Mouse (Mus musculus) stomach, postnatal 0 days (tissue): Measurements from ENCODE around the gene Tmx4. TPM values are rescaled to one million over a fixed set of nuclear protein-coding genes. Genes with fewer than 3 reads are reported as not detected.

Experiments
- ATAC-seq: fragments of 200-750 bp; cut with Nextera tagmentation; 2 replicates; pipeline ENCODE4 v1.8.0; 2017; ENCODE audit not compliant: low FRiP score, low TSS enrichment
- DNase-seq: peaks from one replicate; pipeline ENCODE4 v3.0.0-alpha.2; 2016; ENCODE audit warnings: low spot score
- H3K27ac ChIP-seq: fragments of 300-500 bp; sonication (generic); replicated peaks from 2 replicates; pipeline ENCODE4 v1.5.1; 2014; ENCODE audit warnings: mild to moderate bottlenecking, control low read depth
- H3K27me3 ChIP-seq: fragments of 300-500 bp; sonication (generic); 2 replicates; pipeline ENCODE4 v1.6.1; 2014; ENCODE audit warnings: low read length; ENCODE audit not compliant: control insufficient read depth, insufficient read depth
- H3K36me3 ChIP-seq: fragments of 300-500 bp; sonication (generic); 2 replicates; pipeline ENCODE4 v1.6.1; 2014; ENCODE audit warnings: low read length, mixed read lengths; ENCODE audit not compliant: control insufficient read depth, insufficient read depth
- H3K4me1 ChIP-seq: fragments of 300-500 bp; sonication (generic); replicated peaks from 2 replicates; pipeline ENCODE4 v1.6.1; 2014; ENCODE audit warnings: antibody characterized with exemption; ENCODE audit not compliant: control insufficient read depth, insufficient read depth
- H3K4me2 ChIP-seq: fragments of 300-500 bp; sonication (generic); replicated peaks from 2 replicates; pipeline ENCODE4 v1.6.1; 2014; ENCODE audit warnings: low read depth, mild to moderate bottlenecking, control low read depth, moderate library complexity
- H3K4me3 ChIP-seq: fragments of 300-500 bp; sonication (generic); 2 replicates; pipeline ENCODE4 v1.5.1; 2014; ENCODE audit warnings: low read depth, low read length, control low read depth
- H3K9ac ChIP-seq: fragments of 300-500 bp; sonication (generic); 2 replicates; pipeline ENCODE4 v1.6.1; 2014; ENCODE audit warnings: mild to moderate bottlenecking, low read length, control low read depth, mixed read lengths
- H3K9me3 ChIP-seq: fragments of 300-500 bp; sonication (generic); 2 replicates; pipeline ENCODE4 v1.6.1; 2016; ENCODE audit warnings: low read length; ENCODE audit not compliant: control insufficient read depth
- CTCF ChIP-seq: IDR thresholded peaks from 2 replicates; pipeline ENCODE4 v1.5.1; 2016; ENCODE audit warnings: antibody characterized with exemption, low read depth, mild to moderate bottlenecking, moderate library complexity
- EP300 ChIP-seq: optimal IDR thresholded peaks from 2 replicates; pipeline ENCODE3; 2016; ENCODE audit warnings: antibody characterized with exemption
- WGBS: fragments of 180-500 bp; shearing (Covaris S2); extraction: QIAGEN DNeasy Blood & Tissue Kit; methylation state at CpG from one replicate; pipeline ENCODE4 v1.1.7; 2014; 5-methylcytosine and 5-hydroxymethylcytosine counted together
- polyA plus RNA-seq: library from polyadenylated mRNA; unstranded; fragments of >200 nt; fragmentation: Nextera tagmentation; extraction: Ambion mirVana; gene quantifications from 2 replicates; pipeline ENCODE4 v1.2.1, GENCODE M21; 2015

Tmx4 gene
- polyA plus RNA-seq, 1 experiment from 2014 or later: 11.0 TPM

- Histone ChIP-seq H3K4me3 (no peak overlapping the region), H3K27me3 (no peaks in the 10 kb centered on the region), H3K36me3 (0 out of 2 replicates have a peak, but pooled peaks cover 3% of the 10 kb centered on the region), H3K4me1 (no peaks in the 10 kb centered on the region), H3K4me2 (no peak overlapping the region), H3K9ac (no peak overlapping the region), H3K27ac (no peak overlapping the region), H3K9me3 (no peaks in the 10 kb centered on the region)
- ATAC-seq (no peak), DNase-seq (no peak)
- TF ChIP-seq EP300 (no peak), CTCF (no peak)
Observed at GRCm38 (mm10) chr2:134604935-134605334, 39.0 kb downstream of the Tmx4 start.

- Histone ChIP-seq H3K4me1 (no peaks in the 10 kb centered on the region), H3K27me3 (no peaks in the 10 kb centered on the region), H3K4me2 (no peak overlapping the region), H3K4me3 (no peak overlapping the region), H3K36me3 (no peaks in the 10 kb centered on the region), H3K9me3 (no peaks in the 10 kb centered on the region), H3K27ac (no peak overlapping the region), H3K9ac (no peak overlapping the region)
- DNase-seq (no peak), ATAC-seq (no peak)
- TF ChIP-seq CTCF: no peak
- no peak for TF ChIP-seq EP300
- WGBS: 96% methylated on average over 6 of the region's 6 CpGs
Observed at GRCm38 (mm10) chr2:134591081-134591694, 52.8 kb downstream of the Tmx4 start.

- ATAC-seq (no peak), DNase-seq (no peak)
- Histone ChIP-seq H3K9ac (no peak overlapping the region), H3K27ac (no peak overlapping the region), H3K4me2 (no peak overlapping the region), H3K9me3 (no peaks in the 10 kb centered on the region), H3K36me3 (no peaks in the 10 kb centered on the region), H3K27me3 (no peaks in the 10 kb centered on the region), H3K4me1 (no peaks in the 10 kb centered on the region), H3K4me3 (no peak overlapping the region)
- WGBS: 72% methylated on average over 4 of the region's 4 CpGs
- TF ChIP-seq CTCF (no peak), EP300 (no peak)
Observed at GRCm38 (mm10) chr2:134585243-134585642, 58.7 kb downstream of the Tmx4 start.

GRCm38 (mm10) chr2:134559422-134559821, 84.5 kb downstream of the Tmx4 start:
- no peaks in the 10 kb centered on the region for H3K9me3 ChIP-seq
- H3K4me3 ChIP-seq: no peak overlapping the region
- H3K27me3 ChIP-seq: no peaks in the 10 kb centered on the region
- no peak overlapping the region for H3K9ac ChIP-seq
- H3K4me1 ChIP-seq: no peaks in the 10 kb centered on the region
- 57% methylated on average over 3 of the region's 3 CpGs for WGBS
- DNase-seq: peak; percentile 23
- peak; percentile 96 for ATAC-seq
- no peak overlapping the region for H3K4me2 ChIP-seq
- H3K36me3 ChIP-seq: no peaks in the 10 kb centered on the region
- TF ChIP-seq EP300 (no peak), CTCF (no peak)
- H3K27ac ChIP-seq: no peak overlapping the region; the same call in 1 of the 2 replicates

- H3K4me2 ChIP-seq: no peak within 1 kb of the TSS
- WGBS: 61% methylated on average over 8 of the region's 8 CpGs
- H3K27me3 ChIP-seq: no peaks in the 10 kb centered on the region
- no peaks in the 10 kb centered on the region for H3K36me3 ChIP-seq
- H3K4me1 ChIP-seq: no peaks in the 10 kb centered on the region
- H3K9ac ChIP-seq: no peak within 1 kb of the TSS
- ATAC-seq (peak; percentile 69; the same call in 1 of the 2 replicates), DNase-seq (no peak)
- no peak within 1 kb of the TSS for H3K27ac ChIP-seq
- H3K4me3 ChIP-seq: no peak within 1 kb of the TSS
- H3K9me3 ChIP-seq: no peaks in the 10 kb centered on the region
- TF ChIP-seq EP300 (no peak), CTCF (peak; percentile 55)
Observed at GRCm38 (mm10) chr2:134554221-134554727, 89.7 kb downstream of the Tmx4 start, which contains the start of gene Hao1. TSS of gene Hao1 (minus strand) at chr2:134554368.

- Histone ChIP-seq H3K9ac (no peak overlapping the region), H3K27ac (no peak overlapping the region), H3K4me2 (no peak overlapping the region), H3K4me1 (no peaks in the 10 kb centered on the region), H3K4me3 (no peak overlapping the region), H3K27me3 (no peaks in the 10 kb centered on the region), H3K9me3 (no peaks in the 10 kb centered on the region), H3K36me3 (no peaks in the 10 kb centered on the region)
- no peak for ATAC-seq
- TF ChIP-seq EP300: no peak
- TF ChIP-seq CTCF: no peak
- DNase-seq: no peak
Observed at GRCm38 (mm10) chr2:134552358-134552757, 91.6 kb downstream of the Tmx4 start.
